Comparison of ENCODE assay signal across 28 mouse cellular contexts in genomic region chr3:145738662-145739061, GRCm38 (mm10). TPM values are rescaled to one million over a fixed set of nuclear protein-coding genes. Genes with fewer than 3 reads are reported as not detected.
DNase-seq lines count a peak whose midpoint lies in the region; ATAC-seq lines count a peak whose summit lies in the region.
"Had no signal": no experiment of that assay in that cellular context is flagged by ENCODE, and none has a peak within 500 bp of the region (broad histone marks: within the 10 kb centered on the region; RNA-seq: fewer than 3 reads in every experiment).

No protein-coding gene starts in this region.

- ATAC-seq in liver, embryonic 11.5 days (replicated peaks; ENCODE audit: low FRiP score), result no peak
- no peak for ATAC-seq in frontal cortex, adult (ENCODE audit: low TSS enrichment)
- ATAC-seq: activated CD4-positive, CD25-positive, alpha-beta regulatory T cell, adult 4 months; forebrain, embryonic 14.5 days; inflammation-experienced regulatory T-cells, adult 6 months; lung, postnatal 0 days; midbrain, embryonic 16.5 days had no signal

- DNase-seq in adrenal gland, postnatal 10 days, result peak; percentile 25
- no peak for DNase-seq in adrenal gland, adult 18-20 months (ENCODE audit: low spot score in 2 of 2)
- DNase-seq in R1 (ENCODE audit: low read depth, low spot score), result peak; percentile 68
- no peak for DNase-seq in liver, embryonic 11.5 days (ENCODE audit: low spot score)
- DNase-seq in yolk sac, embryonic 10.5 days (ENCODE audit: low spot score), result peak; percentile 52
- no peak for DNase-seq in thymus, adult 18-20 months
- DNase-seq: cerebellum, adult 8-10 months; cerebellum, postnatal 36 days; gastrocnemius, postnatal 25 days; heart, adult 2 months; heart, postnatal 36 days; kidney, adult 8-10 months; kidney, postnatal 10 days; left cerebral cortex, postnatal 4 days; thymus, postnatal 4 days had no signal

- H3K27me3 ChIP-seq in liver, embryonic 11.5 days (replicated peaks; ENCODE audit: control insufficient read depth, insufficient read depth, low read length), result no peaks in the 10 kb centered on the region
- H3K27me3 ChIP-seq: heart, embryonic 15.5 days; hindbrain, embryonic 13.5 days; limb, embryonic 15.5 days; stomach, embryonic 15.5 days had no signal

- peak overlapping the region; percentile 7; the same call in 1 of the 2 replicates for H3K4me2 ChIP-seq in liver, embryonic 11.5 days
- H3K4me2 ChIP-seq: heart, embryonic 15.5 days; hindbrain, embryonic 13.5 days; limb, embryonic 15.5 days; stomach, embryonic 15.5 days had no signal

- 66% methylated on average over 14 of the region's 14 CpGs for WGBS in liver, embryonic 11.5 days

- H3K4me3 ChIP-seq in liver, embryonic 11.5 days (ENCODE audit: low read depth, low read length), result no peak overlapping the region
- H3K4me3 ChIP-seq: heart, adult 2 months; heart, embryonic 15.5 days; hindbrain, embryonic 13.5 days; limb, embryonic 15.5 days; midbrain, embryonic 10.5 days; stomach, embryonic 15.5 days had no signal

- no peak overlapping the region for H3K9ac ChIP-seq in liver, embryonic 11.5 days (ENCODE audit: low read depth, low read length)
- H3K9ac ChIP-seq: heart, embryonic 15.5 days; hindbrain, embryonic 13.5 days; limb, embryonic 15.5 days; stomach, embryonic 15.5 days had no signal

- H3K27ac ChIP-seq in liver, embryonic 11.5 days (ENCODE audit: low read depth, low read length), result no peak overlapping the region
- H3K27ac ChIP-seq: heart, adult 2 months; heart, embryonic 15.5 days; hindbrain, embryonic 13.5 days; limb, embryonic 15.5 days; macrophage; midbrain, embryonic 10.5 days; stomach, embryonic 15.5 days had no signal

- H3K4me1 ChIP-seq in liver, embryonic 11.5 days (replicated peaks; ENCODE audit: control insufficient read depth, insufficient read depth, low read length), result peaks cover 22% of the 10 kb centered on the region
- H3K4me1 ChIP-seq: heart, embryonic 15.5 days; midbrain, embryonic 10.5 days; stomach, embryonic 15.5 days had no signal

- no peaks in the 10 kb centered on the region for H3K9me3 ChIP-seq in liver, embryonic 11.5 days (ENCODE audit: control insufficient read depth, low read length)
- H3K9me3 ChIP-seq: heart, embryonic 15.5 days; hindbrain, embryonic 13.5 days; limb, embryonic 15.5 days; midbrain, embryonic 10.5 days; stomach, embryonic 15.5 days had no signal

- no peaks in the 10 kb centered on the region for H3K36me3 ChIP-seq in liver, embryonic 11.5 days (ENCODE audit: control insufficient read depth, insufficient read depth, low read length)
- H3K36me3 ChIP-seq: heart, embryonic 15.5 days; hindbrain, embryonic 13.5 days; limb, embryonic 15.5 days; midbrain, embryonic 10.5 days; stomach, embryonic 15.5 days had no signal

RNA-seq across cellular contexts. Expression of gene Ddah1, which starts 19.8 kb away (rescaled TPM):
- 10 to 100 TPM; 11.0 to 13.7 TPM for total RNA-seq in adrenal gland, postnatal 10 days (2021)
- total RNA-seq in adrenal gland, adult 18-20 months (2021), result 1 to 10 TPM; 2.4 to 3.5 TPM
- 47.3 and 50.2 TPM in 2 replicates for polyA plus RNA-seq in liver, embryonic 11.5 days (2014; fragmentation: Nextera tagmentation; extraction: Ambion mirVana)
- total RNA-seq: neutrophil, adult 5-6 weeks had no signal
- polyA plus RNA-seq: activated CD4-positive, CD25-positive, alpha-beta regulatory T cell, adult 4 months had no signal

Comparison
In these comparisons a context has a peak if more than half of its experiments do, and no peak if none do; other contexts are left out.
1. DNase-seq: peak in adrenal gland, postnatal 10 days (single experiment), R1 (single experiment) and yolk sac, embryonic 10.5 days (single experiment); none in adrenal gland, adult 18-20 months (0 of 2), liver, embryonic 11.5 days (single experiment) and thymus, adult 18-20 months (0 of 2).